Mouse (Mus musculus): ENCODE results near the gene Pim1. TPM values are rescaled to one million over a fixed set of nuclear protein-coding genes. Genes with fewer than 3 reads are reported as not detected.

The Pim1 gene
- polyA plus RNA-seq, 1 experiment from 2014 or later, result 47.0 TPM

- 82% methylated on average over 2 of the region's 2 CpGs for WGBS
- no peak overlapping the region for H3K27ac ChIP-seq (ENCODE audit: low read depth, low read length)
- no peaks in the 10 kb centered on the region for H3K9me3 ChIP-seq (ENCODE audit: control insufficient read depth, low read length)
- H3K9ac ChIP-seq (ENCODE audit: low read depth, low read length), result no peak overlapping the region
- ATAC-seq (replicated peaks; ENCODE audit: low FRiP score) (no peak), DNase-seq (ENCODE audit: low spot score) (no peak)
- no peak overlapping the region for H3K4me3 ChIP-seq (ENCODE audit: low read depth, low read length)
- H3K36me3 ChIP-seq (ENCODE audit: control insufficient read depth, insufficient read depth, low read length), result no peaks in the 10 kb centered on the region
- H3K4me1 ChIP-seq (replicated peaks; ENCODE audit: control insufficient read depth, insufficient read depth, low read length), result peaks cover 19% of the 10 kb centered on the region
- no peak overlapping the region for H3K4me2 ChIP-seq
- no peaks in the 10 kb centered on the region for H3K27me3 ChIP-seq (replicated peaks; ENCODE audit: control insufficient read depth, insufficient read depth, low read length)
Measured at GRCm38 (mm10) chr17:29474036-29474435, 16.5 kb upstream of the Pim1 start.

DNA sequence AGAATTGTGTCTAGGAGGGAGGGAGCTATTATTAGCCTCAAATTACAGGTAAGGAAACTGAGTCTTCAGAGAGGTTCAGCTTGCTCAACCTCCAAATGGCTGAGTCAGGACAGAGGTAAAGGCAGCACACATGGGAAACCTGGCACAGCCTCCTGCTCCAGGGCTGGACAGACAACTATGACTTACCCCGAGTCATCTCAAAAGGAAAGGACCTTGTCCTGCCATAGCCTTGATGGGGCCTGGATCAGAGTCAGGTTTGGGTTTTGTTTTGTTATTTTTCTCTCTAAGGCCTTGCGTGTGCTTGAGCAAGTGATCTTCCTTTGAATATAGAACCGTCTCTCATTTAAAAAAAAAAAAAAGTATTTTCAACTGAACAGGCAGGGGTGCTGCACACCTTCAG lies 15.4 kb upstream of the Pim1 start:
- Histone ChIP-seq H3K9ac (ENCODE audit: low read depth, low read length) (no peak overlapping the region), H3K9me3 (ENCODE audit: control insufficient read depth, low read length) (no peaks in the 10 kb centered on the region), H3K4me2 (no peak overlapping the region), H3K27me3 (replicated peaks; ENCODE audit: control insufficient read depth, insufficient read depth, low read length) (no peaks in the 10 kb centered on the region), H3K4me3 (ENCODE audit: low read depth, low read length) (no peak overlapping the region), H3K4me1 (replicated peaks; ENCODE audit: control insufficient read depth, insufficient read depth, low read length) (peaks cover 10% of the 10 kb centered on the region), H3K27ac (ENCODE audit: low read depth, low read length) (no peak overlapping the region), H3K36me3 (ENCODE audit: control insufficient read depth, insufficient read depth, low read length) (no peaks in the 10 kb centered on the region)
- WGBS, result 92% methylated on average over 3 of the region's 3 CpGs
- ATAC-seq (replicated peaks; ENCODE audit: low FRiP score) (no peak), DNase-seq (ENCODE audit: low spot score) (no peak)

GRCm38 (mm10) chr17:29476461-29476860 lies 14.1 kb upstream of the Pim1 start:
- Histone ChIP-seq H3K27me3 (replicated peaks; ENCODE audit: control insufficient read depth, insufficient read depth, low read length) (no peaks in the 10 kb centered on the region), H3K9me3 (ENCODE audit: control insufficient read depth, low read length) (no peaks in the 10 kb centered on the region), H3K4me3 (ENCODE audit: low read depth, low read length) (no peak overlapping the region), H3K4me1 (replicated peaks; ENCODE audit: control insufficient read depth, insufficient read depth, low read length) (peaks cover 10% of the 10 kb centered on the region), H3K36me3 (ENCODE audit: control insufficient read depth, insufficient read depth, low read length) (no peaks in the 10 kb centered on the region), H3K9ac (ENCODE audit: low read depth, low read length) (no peak overlapping the region), H3K27ac (ENCODE audit: low read depth, low read length) (no peak overlapping the region), H3K4me2 (no peak overlapping the region)
- DNase-seq (ENCODE audit: low spot score) (no peak), ATAC-seq (replicated peaks; ENCODE audit: low FRiP score) (no peak)
- 69% methylated on average over 4 of the region's 4 CpGs for WGBS

DNA sequence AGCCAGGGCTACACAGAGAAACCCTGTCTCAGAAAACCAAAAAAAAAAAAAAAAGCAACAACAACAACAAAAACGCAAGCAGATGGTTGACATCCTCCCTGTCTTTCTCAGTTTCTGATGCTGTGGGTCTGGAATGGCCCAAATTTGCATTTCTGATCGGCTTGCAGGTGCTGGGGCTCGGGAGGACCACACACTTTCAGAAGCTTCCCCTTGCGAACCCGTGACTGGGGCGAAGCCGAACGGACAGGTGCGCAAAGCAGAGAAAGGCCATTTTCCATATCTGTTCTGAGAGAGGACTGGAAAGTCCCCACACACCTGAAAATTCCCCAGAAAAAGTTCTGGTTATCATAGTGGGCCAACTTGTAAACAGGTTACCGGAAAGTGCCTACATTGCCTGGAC lies 13.2 kb upstream of the Pim1 start:
- ATAC-seq (replicated peaks; ENCODE audit: low FRiP score), result no peak
- H3K4me1 ChIP-seq (replicated peaks; ENCODE audit: control insufficient read depth, insufficient read depth, low read length), result peaks cover 10% of the 10 kb centered on the region
- H3K27me3 ChIP-seq (replicated peaks; ENCODE audit: control insufficient read depth, insufficient read depth, low read length), result no peaks in the 10 kb centered on the region
- no peak overlapping the region for H3K9ac ChIP-seq (ENCODE audit: low read depth, low read length)
- H3K27ac ChIP-seq (ENCODE audit: low read depth, low read length), result no peak overlapping the region
- H3K4me3 ChIP-seq (ENCODE audit: low read depth, low read length), result no peak overlapping the region
- no peaks in the 10 kb centered on the region for H3K36me3 ChIP-seq (ENCODE audit: control insufficient read depth, insufficient read depth, low read length)
- no peak overlapping the region for H3K4me2 ChIP-seq
- DNase-seq (ENCODE audit: low spot score), result no peak
- no peaks in the 10 kb centered on the region for H3K9me3 ChIP-seq (ENCODE audit: control insufficient read depth, low read length)
- 94% methylated on average over 10 of the region's 10 CpGs for WGBS

GRCm38 (mm10) chr17:29478271-29478670 lies 12.3 kb upstream of the Pim1 start:
- Histone ChIP-seq H3K9me3 (ENCODE audit: control insufficient read depth, low read length) (0 out of 2 replicates have a peak, but pooled peaks cover 4% of the 10 kb centered on the region), H3K27ac (ENCODE audit: low read depth, low read length) (no peak overlapping the region), H3K4me1 (replicated peaks; ENCODE audit: control insufficient read depth, insufficient read depth, low read length) (peaks cover 10% of the 10 kb centered on the region), H3K4me3 (ENCODE audit: low read depth, low read length) (no peak overlapping the region), H3K9ac (ENCODE audit: low read depth, low read length) (no peak overlapping the region), H3K4me2 (no peak overlapping the region), H3K27me3 (replicated peaks; ENCODE audit: control insufficient read depth, insufficient read depth, low read length) (no peaks in the 10 kb centered on the region), H3K36me3 (ENCODE audit: control insufficient read depth, insufficient read depth, low read length) (no peaks in the 10 kb centered on the region)
- ATAC-seq (replicated peaks; ENCODE audit: low FRiP score), result no peak
- DNase-seq (ENCODE audit: low spot score), result no peak
- WGBS, result 69% methylated on average over 4 of the region's 4 CpGs

DNA sequence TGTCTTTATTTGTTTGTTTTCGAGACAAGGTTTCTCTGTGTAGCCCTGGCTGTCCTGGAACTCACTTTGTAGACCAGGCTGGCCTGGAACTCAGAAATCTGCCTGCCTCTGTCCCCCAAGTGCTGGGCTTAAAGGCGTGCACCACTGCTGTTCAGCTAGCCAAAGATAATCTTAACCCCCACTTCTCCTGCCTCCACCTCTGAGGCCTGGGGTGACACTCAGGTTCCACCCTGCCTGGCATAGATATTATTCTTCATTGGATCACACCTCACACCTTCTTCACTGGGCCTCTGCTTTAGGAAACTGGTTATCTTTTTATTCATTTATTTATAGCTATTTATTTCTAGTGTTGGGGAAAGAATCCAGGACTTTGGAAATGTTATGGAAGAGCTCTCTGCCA lies 10.3 kb upstream of the Pim1 start:
- no peak overlapping the region for H3K9ac ChIP-seq (ENCODE audit: low read depth, low read length)
- ATAC-seq (replicated peaks; ENCODE audit: low FRiP score) (no peak), DNase-seq (ENCODE audit: low spot score) (no peak)
- H3K4me3 ChIP-seq (ENCODE audit: low read depth, low read length), result no peak overlapping the region
- H3K4me1 ChIP-seq (replicated peaks; ENCODE audit: control insufficient read depth, insufficient read depth, low read length), result peaks cover 11% of the 10 kb centered on the region
- no peak overlapping the region for H3K4me2 ChIP-seq
- H3K27ac ChIP-seq (ENCODE audit: low read depth, low read length), result no peak overlapping the region
- 78% methylated on average over 2 of the region's 2 CpGs for WGBS
- no peaks in the 10 kb centered on the region for H3K36me3 ChIP-seq (ENCODE audit: control insufficient read depth, insufficient read depth, low read length)
- H3K9me3 ChIP-seq (ENCODE audit: control insufficient read depth, low read length), result 0 out of 2 replicates have a peak, but pooled peaks cover 4% of the 10 kb centered on the region
- H3K27me3 ChIP-seq (replicated peaks; ENCODE audit: control insufficient read depth, insufficient read depth, low read length), result no peaks in the 10 kb centered on the region

GRCm38 (mm10) chr17:29482632-29483031 lies 7.9 kb upstream of the Pim1 start:
- DNase-seq (ENCODE audit: low spot score), result no peak
- H3K27me3 ChIP-seq (replicated peaks; ENCODE audit: control insufficient read depth, insufficient read depth, low read length), result no peaks in the 10 kb centered on the region
- peaks cover 21% of the 10 kb centered on the region for H3K4me1 ChIP-seq (replicated peaks; ENCODE audit: control insufficient read depth, insufficient read depth, low read length)
- no peak for ATAC-seq (replicated peaks; ENCODE audit: low FRiP score)
- 88% methylated on average over 7 of the region's 7 CpGs for WGBS
- H3K9ac ChIP-seq (ENCODE audit: low read depth, low read length), result no peak overlapping the region
- no peak overlapping the region for H3K4me2 ChIP-seq
- H3K9me3 ChIP-seq (ENCODE audit: control insufficient read depth, low read length), result 0 out of 2 replicates have a peak, but pooled peaks cover 4% of the 10 kb centered on the region
- no peak overlapping the region for H3K4me3 ChIP-seq (ENCODE audit: low read depth, low read length)
- H3K36me3 ChIP-seq (ENCODE audit: control insufficient read depth, insufficient read depth, low read length), result no peaks in the 10 kb centered on the region
- no peak overlapping the region; the same call in 1 of the 2 replicates for H3K27ac ChIP-seq (ENCODE audit: low read depth, low read length)

GRCm38 (mm10) chr17:29483282-29483681 lies 7.3 kb upstream of the Pim1 start:
- WGBS, result 95% methylated on average over 2 of the region's 2 CpGs
- Histone ChIP-seq H3K27ac (ENCODE audit: low read depth, low read length) (no peak overlapping the region), H3K4me1 (replicated peaks; ENCODE audit: control insufficient read depth, insufficient read depth, low read length) (peaks cover 21% of the 10 kb centered on the region), H3K9ac (ENCODE audit: low read depth, low read length) (no peak overlapping the region), H3K4me3 (ENCODE audit: low read depth, low read length) (no peak overlapping the region), H3K36me3 (ENCODE audit: control insufficient read depth, insufficient read depth, low read length) (no peaks in the 10 kb centered on the region), H3K9me3 (ENCODE audit: control insufficient read depth, low read length) (0 out of 2 replicates have a peak, but pooled peaks cover 4% of the 10 kb centered on the region), H3K4me2 (no peak overlapping the region), H3K27me3 (replicated peaks; ENCODE audit: control insufficient read depth, insufficient read depth, low read length) (no peaks in the 10 kb centered on the region)
- no peak for ATAC-seq (replicated peaks; ENCODE audit: low FRiP score)
- no peak for DNase-seq (ENCODE audit: low spot score)

DNA sequence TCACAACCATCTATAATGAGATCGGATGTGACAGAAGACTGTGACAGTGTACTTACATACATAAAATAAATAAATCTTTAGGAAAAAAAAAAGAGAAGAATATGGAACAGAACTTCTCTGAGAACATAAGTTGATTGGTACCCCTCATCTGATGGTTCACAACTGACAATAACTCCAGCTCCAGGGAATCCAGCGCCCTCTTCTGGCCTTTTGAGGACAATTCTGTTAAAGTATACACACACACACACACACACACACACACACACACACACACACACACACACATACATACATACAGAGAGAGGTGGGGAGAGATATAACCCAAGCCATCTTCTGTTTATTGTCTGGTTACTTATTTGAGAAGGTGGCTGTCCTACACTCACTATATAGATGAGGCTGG lies 6.1 kb upstream of the Pim1 start:
- ATAC-seq (replicated peaks; ENCODE audit: low FRiP score) (no peak), DNase-seq (ENCODE audit: low spot score) (no peak)
- 0 out of 2 replicates have a peak, but pooled peaks cover 4% of the 10 kb centered on the region for H3K9me3 ChIP-seq (ENCODE audit: control insufficient read depth, low read length)
- H3K27ac ChIP-seq (ENCODE audit: low read depth, low read length), result no peak overlapping the region
- no peak overlapping the region for H3K4me3 ChIP-seq (ENCODE audit: low read depth, low read length)
- no peak overlapping the region for H3K9ac ChIP-seq (ENCODE audit: low read depth, low read length)
- peaks cover 30% of the 10 kb centered on the region for H3K4me1 ChIP-seq (replicated peaks; ENCODE audit: control insufficient read depth, insufficient read depth, low read length)
- H3K36me3 ChIP-seq (ENCODE audit: control insufficient read depth, insufficient read depth, low read length), result no peaks in the 10 kb centered on the region
- H3K4me2 ChIP-seq, result no peak overlapping the region
- no peaks in the 10 kb centered on the region for H3K27me3 ChIP-seq (replicated peaks; ENCODE audit: control insufficient read depth, insufficient read depth, low read length)
- WGBS, result 93% methylated on average over 2 of the region's 2 CpGs
